Mouse (Mus musculus): ENCODE measurements around the gene Gm19345.

The Gm19345 gene

DNA sequence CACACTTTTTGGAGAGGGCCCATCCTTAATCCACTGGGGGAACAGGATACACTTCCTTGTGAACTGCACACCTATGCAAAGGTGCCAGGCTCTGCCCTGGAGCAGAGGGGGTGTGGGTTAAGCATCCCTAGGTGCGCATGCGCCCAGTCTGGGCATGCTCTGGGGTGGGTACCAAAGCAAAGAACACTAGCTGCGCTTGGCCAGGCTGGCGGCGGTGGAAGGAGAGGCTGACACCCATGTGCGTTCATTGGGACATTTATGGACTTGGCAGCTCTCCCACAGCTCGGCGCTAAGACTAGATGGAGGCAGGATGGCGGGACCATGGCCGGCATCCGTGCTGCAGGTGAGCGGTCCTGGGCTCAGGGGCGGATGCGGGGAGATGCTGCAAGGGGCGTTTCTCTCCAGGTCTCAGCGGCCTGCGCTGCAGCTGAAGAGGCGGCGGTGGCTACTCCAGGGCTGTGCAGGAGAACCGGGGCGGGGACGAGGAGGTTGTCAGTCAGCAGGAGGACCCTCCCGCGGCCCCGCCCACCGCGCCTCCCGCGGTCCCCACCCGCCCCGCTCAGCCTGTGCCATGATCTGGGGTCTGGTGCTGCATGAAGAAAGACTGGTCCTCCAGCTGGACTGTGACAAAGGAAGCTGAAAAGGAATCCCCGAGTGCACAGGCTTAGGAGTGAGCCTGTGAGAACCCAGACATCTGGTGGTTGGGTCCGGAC lies at the start of gene Gm19345:
Gene Gm19345 (plus strand): TSS at position 146 of the 713 bp plus-strand sequence.
- no peak for DNase-seq (ENCODE audit: low spot score)

DNA sequence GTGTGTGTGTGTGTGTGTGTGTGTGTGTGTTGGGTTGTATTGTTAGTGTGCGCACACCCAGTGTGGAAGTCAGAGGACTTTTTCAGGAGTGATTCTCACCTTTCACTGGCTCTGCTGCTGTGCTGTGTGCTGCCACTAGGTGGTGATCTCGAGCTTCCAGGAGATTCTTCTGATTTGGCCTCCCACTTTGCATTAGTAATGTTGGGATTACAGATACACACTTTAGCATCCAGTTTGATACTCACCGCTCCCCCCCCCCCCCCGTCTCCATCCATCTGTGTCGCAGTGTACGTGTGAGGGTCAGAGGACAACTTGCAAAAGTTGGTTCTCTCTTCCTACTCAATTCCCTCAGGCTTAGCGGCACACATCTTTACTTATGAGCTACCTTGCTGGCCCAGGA lies 48.8 kb upstream of the Gm19345 start:
- DNase-seq (ENCODE audit: low spot score): peak; percentile 90

DNA sequence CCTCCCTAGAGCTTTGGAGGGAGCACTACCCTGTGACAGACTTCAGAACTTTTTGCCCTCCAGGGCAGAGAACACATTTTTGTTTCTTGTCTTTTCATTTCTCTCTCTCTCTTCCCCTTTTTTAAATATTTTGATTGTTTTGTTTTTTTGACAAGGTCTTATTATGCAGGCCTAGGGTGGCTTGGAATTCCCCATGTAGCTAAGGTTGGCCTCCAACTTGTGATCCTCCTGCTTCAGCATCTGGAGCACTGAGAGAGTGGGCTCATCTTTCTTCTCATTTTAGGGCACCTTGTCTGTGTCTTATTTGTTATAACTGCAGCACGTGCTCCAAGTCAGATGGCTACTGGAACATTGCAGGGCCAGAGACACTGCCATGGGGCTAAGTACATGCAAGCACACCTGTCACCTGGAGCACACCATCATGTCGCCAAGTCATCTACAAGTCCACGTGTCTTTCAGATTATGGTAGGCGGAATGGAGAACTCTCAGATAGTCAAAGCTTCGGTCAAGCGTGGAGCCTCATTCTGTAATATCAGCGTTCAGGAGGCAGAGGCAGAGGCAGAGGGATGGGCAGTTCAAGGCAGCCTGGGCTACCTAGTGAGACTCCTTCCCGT lies 45.3 kb upstream of the Gm19345 start:
- DNase-seq (ENCODE audit: low spot score): no peak

DNA sequence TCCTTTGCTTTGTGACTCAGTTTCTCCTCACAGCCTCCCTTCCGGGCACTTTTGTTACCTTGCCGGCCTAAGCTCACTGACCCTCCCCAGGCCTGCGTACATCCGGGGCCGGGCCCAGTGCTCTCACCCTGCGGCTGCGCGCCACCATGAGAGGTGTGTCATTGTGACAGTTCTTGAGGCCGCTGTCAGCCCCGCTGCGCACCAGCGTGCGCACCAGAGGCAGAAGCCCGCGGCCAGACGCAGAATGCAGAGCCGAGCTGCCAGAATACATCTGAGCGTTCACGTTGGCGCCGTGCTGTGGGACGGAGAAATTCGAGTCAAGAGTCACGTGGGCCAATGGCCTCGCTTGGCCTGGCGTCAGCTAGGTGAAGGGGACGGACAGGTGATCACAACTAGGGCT lies 42.4 kb upstream of the Gm19345 start:
- no peak for DNase-seq (ENCODE audit: low spot score)

DNA sequence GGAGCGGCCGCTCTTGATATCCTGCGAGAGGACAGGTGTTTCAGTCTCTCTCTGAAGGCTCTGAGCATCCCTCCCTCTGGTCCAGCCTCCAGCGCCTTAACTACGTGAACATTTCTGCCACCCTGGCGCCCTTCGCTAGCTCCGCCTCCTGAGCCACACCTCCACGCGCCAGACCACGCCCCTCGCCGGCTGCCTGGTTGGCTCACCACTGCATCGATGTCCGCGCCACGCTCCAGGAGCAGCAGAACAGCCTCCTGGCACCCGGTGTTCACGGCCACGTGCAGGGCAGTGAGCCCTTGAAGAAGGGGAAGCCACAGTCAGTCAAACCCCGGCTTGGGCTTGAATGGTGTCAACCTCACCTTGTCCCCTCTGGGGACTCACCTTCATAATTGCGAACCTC lies 40.7 kb upstream of the Gm19345 start:
- DNase-seq (ENCODE audit: low spot score): peak; percentile 80

DNA sequence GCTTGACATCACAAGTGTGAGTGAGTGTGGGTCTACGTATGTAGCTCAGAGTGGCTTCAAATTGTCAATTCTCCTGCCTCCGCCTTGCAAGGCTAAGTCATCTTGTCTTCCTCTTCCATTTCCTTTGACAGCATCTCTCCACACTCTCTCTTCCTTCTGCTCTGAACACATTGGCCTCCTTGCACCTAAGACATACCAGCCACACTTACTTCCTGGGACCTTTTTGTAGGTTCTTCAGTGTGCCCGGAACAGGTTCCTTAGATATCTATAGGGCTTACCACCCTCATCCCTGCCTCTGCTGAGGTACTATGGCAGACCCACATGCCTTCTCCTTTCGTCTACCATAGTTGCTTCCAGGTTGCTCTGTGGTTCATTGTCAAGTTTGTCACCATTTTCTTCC lies 38.6 kb upstream of the Gm19345 start:
- DNase-seq (ENCODE audit: low spot score): no peak

DNA sequence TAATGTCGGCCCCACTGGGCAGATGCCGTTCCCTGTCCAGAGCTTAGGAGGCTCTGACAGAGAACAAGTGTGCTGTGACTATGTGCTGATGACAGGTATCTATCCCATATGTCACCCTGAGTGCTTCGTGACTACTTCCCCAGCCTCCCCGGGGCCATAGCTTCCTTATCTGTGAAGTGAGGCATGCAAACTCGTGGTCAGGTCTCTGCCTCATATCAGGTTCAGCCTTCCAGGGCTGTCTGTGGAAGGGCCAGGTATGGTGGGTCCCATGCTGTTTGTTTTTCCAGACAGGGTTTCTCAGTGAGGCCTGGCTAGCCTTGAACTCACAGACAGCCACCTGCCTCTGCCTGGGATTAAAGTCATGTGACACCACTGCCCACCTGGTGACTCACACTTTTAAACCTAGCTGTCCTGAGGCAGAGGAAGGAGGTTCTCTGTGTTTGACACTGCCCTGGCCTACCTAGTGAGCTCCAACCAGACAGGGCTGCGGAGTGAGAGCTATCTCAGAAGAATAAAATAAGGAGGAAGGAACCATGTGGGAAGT lies 38.2 kb upstream of the Gm19345 start:
- no peak for DNase-seq (ENCODE audit: low spot score)

DNA sequence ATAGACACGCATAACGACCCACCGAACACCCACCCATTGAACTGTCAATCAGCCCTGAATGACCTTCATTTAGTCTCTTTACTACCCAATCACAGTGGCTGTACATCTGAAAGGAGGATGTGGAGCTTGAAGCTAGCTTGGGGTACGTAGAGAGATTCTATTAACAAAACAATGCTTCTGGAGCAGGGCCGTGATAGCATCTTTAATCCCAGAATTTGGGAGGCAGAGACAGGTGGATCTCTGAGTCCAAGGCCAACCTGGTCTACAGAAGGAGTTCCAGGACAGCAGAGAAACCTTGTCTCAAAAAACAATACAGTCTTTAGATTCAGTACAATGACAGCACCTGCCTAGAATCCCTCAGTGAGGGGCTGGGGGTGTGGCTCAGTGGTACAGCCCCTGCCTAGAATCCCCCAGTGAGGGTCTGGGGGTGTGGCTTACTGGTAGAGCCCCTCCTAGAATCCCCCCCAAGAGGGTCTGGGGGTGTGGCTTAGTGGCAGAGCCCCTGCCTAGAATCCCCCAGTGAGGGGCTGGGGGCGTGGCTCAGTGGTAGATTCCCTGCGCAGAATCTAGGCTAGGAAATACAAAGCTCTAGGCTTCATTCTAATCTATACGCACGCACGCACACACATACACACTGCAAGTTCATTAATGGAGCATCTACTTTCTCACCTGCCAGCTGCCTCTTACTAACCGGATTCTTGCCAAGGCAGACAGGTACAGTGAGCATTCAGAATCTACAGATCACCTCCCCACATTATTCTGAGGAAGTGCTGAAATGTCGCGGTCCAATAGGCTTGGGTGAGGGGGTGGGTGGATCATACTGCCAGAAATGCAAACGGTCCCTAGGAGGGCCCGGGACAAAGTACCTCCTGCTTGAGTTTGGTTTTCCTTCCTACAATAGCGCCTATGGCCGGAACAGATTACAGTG lies 36.2 kb upstream of the Gm19345 start:
- DNase-seq (ENCODE audit: low spot score): no peak

DNA sequence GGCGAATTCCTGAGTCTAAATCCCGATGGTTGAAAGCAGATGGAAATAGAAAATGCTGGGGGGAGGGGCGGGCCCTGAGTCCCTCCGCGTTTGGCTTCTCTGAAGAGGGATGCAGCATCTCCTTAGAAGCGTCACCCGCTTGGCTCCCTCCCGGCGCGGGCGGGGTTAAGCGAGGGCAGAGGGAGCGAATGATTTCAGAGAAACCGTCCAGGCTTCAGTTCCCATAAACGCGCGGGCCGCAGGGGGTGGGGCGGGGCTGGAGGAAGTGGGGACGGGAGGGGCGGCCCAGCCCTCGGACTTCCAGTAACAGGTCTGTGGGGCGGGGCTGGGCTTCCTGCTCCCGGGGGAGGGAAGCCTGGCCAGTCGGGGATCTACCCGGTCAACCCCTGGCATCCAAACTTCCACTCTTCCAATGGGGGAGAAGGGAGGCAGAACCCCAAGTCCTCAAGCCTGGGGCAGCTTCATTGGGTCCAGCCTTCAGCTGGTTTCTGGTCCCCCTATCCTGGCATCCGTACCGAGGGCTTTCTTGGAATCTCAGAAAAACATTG lies 35.5 kb upstream of the Gm19345 start:
- peak; percentile 91 for DNase-seq (ENCODE audit: low spot score)

DNA sequence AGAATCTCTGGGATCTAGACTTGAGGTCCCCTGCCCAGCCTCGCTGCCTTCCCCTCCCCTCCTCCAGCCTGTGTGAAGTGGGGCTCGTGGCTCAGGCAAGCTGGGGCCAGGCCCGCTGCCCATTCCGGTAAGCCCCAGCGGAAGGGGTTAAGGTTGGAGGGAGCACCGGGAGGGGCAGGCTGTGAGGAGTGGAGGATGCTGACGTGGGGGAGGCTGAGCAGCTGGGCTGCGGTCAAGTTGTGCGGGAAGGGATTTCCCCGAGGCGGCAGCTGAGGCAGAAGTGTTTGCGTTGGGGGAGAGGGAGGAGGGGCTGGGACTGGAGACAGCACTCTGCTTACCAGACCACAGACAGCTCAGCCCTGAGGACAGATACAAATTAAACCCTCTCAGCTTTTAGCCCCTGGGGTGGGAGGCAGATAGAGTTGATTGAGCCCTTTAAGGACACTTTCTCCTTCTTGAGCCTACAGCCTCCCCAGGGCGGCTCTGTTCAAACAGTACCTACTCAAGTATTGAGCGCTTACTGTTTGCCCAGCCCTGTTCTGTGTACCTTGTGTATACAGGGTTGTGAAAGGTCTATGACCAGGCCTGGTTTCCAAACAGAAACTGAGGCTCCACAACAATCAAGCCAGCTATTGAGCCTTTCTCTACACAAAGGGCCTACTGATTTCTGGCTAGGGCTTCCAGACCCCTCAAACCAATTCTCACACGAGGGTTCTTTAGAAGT lies 34.3 kb upstream of the Gm19345 start:
- peak; percentile 72 for DNase-seq (ENCODE audit: low spot score)

DNA sequence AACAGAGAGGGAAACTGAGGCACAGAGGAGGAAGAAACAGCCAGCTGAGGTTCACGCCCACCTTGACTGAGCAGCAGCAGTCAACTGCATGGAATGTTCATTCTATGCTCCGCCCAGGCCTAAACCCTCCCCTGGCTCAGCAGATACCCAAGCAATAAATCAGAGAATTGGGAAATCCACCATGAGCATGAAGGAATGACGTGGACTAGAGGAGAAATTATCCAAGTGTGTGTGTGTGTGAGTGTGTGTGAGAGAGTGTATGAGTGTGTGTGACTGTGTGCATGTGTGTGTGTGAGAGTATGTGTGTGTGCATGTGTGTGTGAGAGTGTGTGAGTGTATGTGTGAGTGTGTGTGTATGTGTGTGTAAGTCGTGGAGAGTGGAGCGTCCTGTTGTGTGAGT lies 33.4 kb upstream of the Gm19345 start:
- no peak for DNase-seq (ENCODE audit: low spot score)

DNA sequence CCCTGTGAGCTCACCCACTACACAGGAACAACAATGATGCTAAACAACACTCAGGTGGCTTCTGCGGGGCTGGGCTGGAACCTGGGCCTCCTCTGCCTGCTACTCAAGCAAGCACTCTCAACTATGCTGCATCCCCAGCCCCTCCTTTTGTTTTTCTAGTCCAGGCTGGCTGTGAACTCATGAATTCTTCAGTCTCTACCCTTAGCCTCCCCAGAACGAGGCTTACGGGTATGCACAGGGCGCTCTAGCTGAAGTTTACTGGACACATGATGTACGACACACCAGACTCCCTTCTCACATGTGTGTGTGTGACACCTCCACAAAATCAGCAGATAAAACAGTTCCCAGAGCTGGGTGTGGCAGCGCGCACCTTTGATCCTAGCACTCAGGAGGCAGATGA lies 32.9 kb upstream of the Gm19345 start:
- no peak for DNase-seq (ENCODE audit: low spot score)

DNA sequence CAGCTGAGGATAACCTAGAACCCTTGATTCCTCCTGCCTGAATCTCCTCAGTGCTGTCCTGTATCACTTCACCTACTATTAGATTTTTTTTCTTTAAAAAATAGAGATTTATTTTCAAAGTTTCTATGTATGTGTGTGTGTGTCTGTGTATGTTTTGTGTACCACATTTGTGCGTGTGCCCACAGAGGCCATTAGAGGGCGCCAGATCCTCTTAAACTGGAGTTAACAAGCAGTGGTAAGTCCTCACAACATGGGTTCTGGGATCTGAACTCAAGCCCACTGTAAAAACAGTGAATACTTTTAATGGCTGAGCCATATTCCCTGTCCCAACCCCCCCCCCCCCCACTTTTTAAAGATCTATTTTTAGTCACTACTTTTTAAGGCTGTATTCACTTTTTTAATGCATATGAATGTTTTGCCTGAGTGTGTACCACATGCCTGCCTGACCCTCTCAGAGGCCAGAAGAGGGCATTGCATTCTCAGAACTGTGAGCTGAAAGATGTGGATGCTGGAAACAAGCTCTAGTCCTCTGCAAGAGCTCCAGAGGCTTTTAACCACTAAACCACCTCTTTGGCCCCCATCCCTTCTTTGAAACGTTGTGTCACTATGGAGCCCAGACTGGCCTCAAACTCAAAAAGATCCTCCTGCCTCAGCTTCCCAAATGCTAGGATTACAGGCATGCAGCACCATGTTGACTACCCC lies 31.3 kb upstream of the Gm19345 start:
- no peak for DNase-seq (ENCODE audit: low spot score)

DNA sequence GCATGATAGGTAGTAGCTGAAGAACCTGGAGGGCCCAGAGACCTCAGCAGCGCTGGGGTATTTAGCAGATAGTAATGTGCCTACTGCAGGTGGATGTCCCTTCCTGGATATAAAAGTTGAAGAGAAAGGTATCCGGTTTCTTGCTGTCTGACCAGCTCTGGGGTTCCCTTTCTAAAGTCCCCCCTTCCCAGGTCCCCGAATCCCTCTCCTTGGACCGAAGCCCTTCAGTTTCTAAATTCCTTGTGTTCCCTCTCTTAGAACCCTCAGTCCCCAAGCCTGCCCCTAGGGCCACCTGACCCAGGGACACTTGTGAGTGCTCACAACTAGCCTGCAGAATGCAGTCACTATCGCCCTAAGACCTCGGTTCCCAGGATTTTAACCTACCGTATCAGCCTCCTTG lies 30.2 kb upstream of the Gm19345 start:
- no peak for DNase-seq (ENCODE audit: low spot score)

DNA sequence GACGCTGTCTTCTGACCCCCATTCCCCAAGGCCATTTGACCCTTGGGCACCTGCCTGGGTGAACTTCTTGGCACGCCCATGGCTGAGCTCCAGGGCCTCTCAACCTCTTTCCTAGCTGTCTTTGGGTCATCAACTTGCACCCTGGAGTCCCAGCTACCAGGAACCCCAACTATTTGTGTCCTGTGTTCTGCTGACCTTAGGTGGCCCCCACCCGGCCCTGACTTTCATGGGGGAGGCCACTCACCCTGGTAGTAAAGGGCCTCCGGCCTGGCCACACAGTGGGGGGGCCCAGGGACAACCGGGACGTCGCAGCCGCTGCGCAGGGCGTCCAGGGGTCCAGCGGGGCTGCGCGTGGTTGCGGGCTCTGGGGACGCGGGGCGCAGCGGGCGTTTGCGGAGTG lies 29.6 kb upstream of the Gm19345 start:
- no peak for DNase-seq (ENCODE audit: low spot score)

DNA sequence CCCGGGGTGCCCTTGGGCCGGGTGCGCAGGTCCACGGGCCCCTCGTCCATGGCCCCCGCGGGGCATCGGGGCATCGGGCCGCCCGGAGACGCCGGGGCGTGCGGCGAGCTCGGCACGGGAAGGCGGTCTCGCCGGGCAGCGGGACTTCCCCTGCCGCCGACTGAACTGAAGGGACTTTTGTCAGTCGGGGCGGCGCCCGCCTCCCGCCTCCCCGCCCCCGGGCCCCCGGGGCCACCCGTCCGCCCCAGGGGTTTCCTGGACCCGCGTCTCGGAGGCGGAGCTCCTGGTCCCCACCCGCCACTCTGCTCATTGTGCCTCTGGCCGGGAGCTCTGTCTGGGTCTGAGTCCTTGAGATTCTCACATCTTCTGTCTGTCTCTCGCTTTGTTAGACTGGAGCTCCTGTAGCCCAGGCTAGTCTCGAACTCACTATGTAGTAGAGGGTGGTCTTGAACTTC lies 29.2 kb upstream of the Gm19345 start, which contains the start of gene Bcl3:
Gene Bcl3 (minus strand): TSS at position 167 of the 455 bp plus-strand sequence.
- peak; percentile 71 for DNase-seq (ENCODE audit: low spot score)

DNA sequence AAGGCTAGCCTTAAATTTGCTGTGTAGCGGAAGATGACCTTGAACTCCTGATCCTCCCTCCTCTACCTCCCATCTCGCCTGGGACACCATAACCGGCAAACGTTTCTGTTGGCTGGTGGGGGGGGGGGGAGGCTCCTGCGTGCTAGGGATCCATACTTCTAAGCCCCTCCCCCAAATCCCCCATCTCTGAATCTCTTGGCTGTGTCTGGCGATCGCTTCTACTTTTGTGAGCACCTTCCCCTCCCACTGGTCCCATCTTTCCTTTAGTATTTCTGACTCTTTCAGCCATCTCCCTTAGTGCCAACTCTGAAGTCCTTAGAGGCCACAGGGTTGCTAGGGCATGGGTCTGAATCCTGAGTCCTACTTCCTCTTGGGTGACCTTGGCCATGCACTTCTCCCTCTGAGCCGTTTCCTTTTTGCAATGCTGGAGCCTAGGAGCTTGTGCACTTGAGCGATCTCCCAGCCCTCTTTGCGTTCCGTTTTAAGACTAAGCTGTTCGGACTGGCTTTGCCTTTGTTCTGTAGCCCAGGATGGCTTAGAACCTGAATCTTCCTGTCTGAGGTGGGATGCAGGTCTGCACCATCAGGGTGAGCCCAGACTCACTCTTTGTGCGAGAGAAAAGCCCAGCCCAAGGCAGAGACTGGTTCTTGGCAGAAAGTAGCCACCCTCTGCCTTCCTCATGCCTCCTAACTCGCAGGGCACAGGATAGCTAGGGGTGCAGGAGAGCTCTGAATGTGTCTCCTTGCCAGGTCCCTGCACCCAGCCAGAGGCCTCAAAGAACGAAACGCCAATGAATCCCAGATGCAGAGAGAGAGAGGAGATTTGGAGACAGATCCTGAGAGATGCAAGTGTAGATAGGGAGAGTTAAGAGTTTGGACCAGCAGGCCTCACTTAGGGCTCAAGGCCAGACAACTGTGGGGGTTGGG lies 28.3 kb upstream of the Gm19345 start:
- DNase-seq (ENCODE audit: low spot score): no peak

DNA sequence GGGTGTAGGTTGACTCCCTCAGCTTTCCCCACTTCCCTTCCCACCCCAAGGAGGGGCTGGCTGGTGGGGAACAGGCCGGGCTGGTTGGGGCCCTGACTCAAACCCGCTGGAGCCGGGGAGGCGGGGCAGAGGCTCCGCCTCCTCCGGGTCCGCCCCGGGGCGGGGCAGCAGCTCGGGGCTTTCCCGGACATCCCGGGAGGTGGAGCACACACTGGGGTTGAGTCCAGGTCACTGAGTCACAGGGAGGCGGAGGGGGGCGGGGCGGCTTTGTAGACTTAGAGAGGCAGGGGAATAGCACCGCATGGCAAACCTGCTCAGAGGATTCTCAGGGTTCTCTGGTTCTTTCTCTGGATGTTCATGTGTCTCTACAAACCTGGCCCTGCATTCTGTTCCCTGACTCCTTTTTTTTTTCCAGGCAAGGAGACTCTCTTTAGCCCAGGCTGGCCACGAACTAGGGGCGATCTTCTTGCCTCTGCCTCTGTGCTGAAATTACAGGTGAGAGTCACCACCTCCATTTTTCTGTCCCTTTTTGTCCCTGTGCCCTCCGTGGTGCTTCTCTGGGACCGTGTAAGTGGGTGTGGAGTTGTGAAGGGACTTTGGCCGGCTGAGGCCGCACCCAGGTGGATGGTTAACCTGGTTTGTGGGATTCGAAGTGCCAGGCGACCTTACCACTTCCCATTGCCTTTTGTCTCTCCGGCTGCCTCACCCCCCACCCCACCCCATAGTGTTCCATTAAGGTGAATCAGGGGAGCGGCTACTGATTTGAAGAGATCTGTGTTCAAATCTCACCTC lies 27.4 kb upstream of the Gm19345 start:
- peak; percentile 96 for DNase-seq (ENCODE audit: low spot score)

DNA sequence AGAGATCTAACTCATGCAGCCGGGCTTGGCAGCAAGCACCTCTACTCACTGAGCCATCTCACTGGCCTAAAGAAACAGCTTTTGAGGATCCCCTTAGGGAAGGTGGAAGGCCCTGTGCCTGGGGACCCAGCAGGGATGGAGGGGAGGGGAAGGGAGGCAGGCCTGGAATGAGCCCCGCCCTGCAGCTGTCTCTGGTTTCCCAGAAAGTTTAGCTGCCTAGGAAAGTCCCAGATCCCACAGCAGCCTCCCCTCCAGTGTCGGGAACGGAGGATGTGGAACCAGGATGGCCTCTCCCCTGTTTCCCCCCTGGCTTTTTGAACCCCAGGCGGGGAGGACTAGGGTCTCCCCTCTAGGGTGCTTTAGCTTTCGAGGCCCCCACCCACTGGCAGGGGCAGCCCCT lies 25.0 kb upstream of the Gm19345 start:
- DNase-seq (ENCODE audit: low spot score): no peak
